Mouse (Mus musculus) liver (tissue): Measurements from ENCODE around the gene Cdc14b.

Source experiments
- DNase-seq: peaks from one replicate; pipeline ENCODE4 v3.0.0-alpha.2; 2020; ENCODE audit warnings: mixed read lengths

Cdc14b gene

DNA sequence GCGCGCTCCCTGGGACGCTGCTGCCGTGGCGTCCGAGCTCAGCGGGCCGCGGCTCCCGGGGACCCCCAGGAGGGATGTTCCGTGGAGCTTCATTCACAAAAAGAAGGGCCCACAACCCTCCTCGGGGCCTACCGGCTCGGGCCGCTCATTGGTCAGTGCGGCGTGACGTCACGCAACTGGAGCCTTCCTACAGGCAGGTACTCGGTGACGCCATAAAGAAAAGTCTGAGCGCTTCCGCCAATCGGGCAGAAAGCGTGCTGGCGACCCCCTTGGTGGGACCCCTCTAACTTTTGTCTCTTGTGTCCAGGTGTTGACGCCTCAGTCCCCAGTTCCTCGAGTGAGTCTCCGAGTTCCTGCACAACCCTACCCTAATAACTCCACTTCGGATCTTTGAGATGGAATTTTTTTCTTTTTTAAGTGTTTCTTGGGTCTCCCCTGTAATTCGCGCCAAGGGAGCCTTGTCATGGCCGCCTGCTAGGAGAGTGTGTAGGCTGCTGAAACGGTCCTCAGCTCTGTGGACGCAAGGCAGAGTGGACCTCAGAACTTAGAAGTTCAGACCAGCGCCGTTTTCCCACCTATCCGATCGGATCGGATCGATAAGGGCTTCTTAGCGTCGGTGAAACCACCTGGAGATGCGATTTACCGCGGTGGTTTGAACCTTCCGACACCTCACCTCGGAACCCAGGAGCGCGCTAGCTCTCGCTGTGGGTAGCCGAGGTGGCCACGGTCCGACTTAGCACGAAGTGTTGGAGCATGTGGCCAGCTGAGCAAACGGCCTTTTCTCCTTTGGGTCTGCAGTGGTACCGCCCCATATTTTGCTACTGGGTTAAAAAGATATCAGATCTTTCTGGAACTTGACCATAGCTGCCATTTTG, at the start of gene Cdc14b:
Gene Cdc14b, minus strand, starts transcription at position 412 of the 875 bp plus-strand sequence.
- peak; percentile 87 for DNase-seq

DNA sequence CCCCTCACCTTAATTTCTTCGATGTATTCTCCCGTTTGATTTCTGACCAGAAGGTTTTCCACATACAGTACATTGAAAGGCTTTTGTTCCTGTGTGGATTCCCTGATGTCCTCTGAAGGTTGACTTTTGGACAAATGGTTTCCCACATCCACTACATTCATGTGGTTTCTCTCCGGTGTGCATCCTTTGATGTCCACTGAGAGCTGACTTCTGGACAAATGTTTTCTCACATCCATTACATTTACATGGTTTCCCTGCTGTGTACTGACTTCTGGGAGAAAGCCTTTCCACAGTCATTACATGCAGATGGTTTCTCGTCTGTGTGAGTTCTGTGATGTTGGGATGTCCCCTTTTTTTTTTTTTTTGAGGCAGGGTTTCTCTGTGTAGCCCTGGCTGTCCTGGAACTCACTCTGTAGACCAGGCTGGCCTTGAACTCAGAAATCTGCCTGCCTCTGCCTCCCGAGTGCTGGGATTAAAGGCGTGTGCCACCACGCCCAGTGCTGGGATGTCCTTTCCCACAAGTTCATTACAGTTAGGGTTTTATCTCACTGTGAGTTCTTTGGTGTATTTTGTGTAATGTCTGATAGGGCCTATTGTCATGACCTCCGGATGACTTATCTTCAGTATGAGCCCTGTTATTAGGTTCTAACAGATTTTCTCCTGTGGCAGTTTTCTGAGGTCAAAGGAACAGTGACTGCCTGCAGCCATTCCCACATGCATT, 47.6 kb upstream of the Cdc14b start:
- no peak for DNase-seq

DNA sequence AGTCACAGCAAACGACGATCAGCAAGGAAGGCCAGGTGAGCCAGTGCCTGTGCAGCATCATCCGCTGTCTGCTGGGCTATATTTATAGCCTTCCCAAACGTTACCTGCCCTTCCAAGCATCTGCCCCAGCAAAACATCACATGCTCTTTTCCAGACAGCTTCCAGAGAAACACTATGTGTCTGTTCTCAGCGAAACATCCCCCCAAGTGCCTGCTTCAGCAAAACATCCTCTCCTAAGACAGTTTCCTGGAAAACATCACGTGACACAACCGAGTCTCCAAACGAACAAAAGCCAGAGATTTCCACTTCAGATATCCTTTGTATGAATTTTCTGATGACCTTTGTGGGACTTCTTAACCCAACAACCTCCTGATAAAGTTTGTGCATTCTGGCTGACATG, 45.2 kb upstream of the Cdc14b start:
- DNase-seq: no peak

DNA sequence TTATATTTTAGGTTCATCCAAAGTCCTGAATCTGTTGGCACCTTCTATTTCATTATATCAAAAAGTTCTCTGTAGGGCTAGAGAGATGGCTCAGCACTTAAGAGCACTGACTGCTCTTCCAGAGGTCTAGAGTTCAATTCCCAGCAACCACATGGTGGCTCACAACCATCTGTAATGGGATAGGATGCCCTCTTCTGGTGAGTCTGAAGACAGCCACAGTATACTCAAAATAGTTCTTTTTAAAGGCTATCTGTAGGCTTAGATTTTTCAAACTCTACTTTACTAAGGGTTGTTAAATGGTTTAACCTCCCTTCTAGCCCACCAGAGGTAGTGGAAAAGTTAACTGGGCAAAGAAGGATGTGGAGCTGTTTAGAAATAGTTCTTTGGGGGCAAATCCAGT, 44.7 kb upstream of the Cdc14b start:
- no peak for DNase-seq

DNA sequence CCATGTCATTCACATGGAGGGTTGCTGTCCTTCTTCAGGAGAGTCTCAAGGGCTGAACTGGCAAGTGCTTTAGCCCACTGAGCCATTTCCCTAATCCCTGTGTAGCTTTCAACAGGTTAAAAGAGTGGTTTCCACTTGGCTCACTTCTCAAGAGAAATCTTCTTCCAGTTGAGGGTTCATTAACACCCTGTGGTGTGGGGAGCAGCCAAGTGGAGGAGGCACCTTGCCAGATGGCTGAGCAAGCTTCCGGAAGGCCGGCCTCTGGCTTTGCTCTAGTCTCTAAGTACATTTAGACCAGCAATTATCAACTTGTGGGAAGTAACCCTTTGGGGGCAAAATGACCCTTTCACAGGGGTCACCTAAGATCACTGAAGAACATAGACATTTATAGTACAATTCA, 43.3 kb upstream of the Cdc14b start:
- no peak for DNase-seq

DNA sequence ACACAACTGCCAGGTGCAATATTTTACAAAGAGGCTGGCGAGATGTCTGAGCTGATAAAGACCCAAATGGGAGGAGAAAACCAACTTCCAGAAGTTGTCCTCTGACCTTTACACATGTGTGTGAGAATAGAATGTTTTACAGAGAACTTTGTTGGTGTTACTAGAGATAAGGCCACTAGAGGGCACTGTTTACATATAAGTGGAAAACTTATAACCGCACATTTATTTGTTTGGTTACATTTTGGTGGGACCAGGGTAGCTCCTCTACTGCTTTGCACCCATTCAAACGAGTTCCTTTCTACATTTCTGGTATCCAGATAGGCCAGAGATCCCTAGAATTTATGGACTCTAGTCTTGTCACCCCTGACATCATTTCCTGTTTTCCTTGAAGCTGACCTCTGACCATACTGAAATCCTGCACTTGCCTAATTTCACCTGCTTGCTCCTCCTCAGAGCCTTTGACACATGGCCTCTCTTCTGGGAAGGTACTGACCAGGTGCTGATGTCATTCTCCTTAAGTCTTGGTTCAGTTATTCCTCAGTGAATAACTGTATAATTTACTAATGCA, 40.5 kb upstream of the Cdc14b start:
- no peak for DNase-seq

DNA sequence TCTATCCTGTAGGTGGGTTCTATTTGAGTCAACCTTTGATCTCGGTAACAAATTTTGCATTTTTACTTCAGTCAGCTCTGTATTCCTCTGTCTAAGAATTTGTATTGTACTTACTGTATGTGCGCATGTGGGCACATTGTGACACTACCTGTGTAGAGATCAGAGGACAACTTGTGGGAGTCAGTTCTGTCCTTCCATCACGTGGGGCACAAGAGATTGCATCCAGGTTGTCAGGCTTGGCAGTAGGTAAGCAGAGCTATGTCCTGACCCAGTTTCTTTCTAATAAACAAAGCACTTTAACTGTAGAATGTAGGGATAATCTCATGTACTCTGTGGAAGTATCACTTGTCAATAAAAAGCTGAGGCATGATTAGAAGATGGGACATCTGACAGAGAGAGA, 39.0 kb upstream of the Cdc14b start:
- DNase-seq: no peak

DNA sequence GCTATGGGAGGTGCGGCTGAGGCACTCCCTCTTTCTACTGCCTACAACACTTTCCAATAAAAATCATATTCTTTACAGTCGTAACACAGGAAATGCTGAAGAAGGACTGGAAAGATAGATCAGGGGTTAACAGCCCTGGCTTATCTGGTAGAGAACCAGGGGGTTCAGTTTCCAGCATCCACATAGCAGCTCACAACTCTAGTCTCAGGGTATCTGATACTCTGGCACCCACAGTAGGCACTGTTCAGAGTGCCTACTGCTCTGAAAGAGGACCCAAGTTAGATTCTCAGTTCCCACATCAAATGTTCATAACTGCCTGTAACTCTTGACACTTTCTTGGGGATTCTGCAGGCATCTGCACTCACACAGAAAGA, 37.8 kb upstream of the Cdc14b start:
- no peak for DNase-seq

DNA sequence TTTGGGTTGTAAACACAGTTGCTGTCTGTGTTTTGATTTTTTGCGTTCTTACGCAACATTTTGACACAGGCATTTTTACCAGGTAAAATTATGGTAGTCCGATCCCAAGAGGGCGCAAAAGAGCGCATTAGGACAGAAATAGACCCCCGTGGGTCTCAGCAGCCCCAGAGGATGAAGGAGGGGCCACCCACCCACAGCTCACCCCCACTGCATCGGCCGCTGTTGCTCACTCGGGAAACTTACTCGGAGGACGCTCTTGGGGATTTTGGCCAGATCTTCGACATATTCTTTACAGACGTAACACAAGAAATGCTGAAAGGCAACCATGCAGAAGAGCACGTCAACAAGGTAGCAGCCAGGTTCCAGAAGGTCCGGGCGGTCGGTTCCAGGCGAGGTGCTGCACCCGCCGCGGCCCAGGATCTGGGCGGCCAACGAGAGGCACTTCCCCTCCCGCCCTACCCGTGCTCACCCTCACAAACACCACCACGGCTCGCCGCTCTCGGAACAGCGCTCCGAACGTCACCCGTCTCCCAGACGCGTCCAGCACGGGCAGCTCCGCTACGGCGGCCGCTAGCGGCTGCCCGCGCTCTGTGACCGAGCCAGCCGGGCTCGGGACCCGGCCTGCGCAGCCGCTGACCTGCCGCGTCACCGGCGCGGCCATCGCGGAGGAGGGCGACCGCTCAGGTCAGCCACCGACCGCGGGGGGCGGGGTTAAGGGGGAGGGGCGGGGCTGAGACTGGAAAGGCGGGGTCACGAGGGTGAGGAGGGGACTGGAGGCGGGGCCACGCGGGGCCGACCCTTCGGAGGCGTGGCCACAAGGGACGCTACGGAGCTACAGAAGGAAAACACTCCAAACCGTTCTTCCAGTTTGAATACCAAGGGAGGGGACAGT, 37.2 kb upstream of the Cdc14b start, which contains the start of gene Aaed1:
Gene Aaed1, minus strand, starts transcription at position 687 of the 892 bp plus-strand sequence.
- DNase-seq: peak; percentile 98

DNA sequence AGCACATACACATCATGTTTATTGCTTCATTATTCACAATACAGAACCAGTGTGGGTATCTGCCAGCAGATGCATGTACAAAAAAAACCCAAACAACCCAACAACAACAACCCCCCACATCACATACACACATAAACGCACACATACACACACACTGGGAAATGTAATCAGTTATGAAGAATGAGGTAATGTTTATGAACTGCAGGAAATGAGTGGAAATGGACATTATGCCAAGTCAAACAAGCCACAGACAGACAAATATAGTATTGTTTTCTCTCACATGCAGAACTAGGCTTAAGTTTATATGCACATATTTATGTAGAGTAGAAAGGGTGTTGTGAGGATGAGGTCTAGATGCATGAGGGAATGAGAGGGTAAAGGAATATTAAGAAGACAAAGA, 36.2 kb upstream of the Cdc14b start:
- DNase-seq: no peak

DNA sequence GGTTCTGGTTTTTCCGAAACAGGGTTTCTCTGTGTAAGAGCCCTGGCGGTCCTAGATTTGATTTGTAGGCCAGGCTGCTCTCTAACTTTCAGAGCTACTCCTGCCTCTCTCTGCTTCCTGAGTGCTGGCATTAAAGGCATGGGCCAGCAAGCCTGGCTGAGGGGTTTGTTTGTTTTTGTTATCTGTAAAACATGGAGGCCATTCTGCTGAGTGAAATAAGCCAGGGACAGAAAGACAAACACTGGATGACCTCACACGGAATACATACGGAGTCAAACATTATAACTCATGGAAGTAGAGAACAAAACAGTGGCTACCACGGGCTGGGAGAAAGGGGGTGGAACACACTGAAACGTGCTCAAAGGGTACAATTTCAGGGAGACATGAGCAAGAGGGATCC, 35.5 kb upstream of the Cdc14b start:
- DNase-seq: no peak

DNA sequence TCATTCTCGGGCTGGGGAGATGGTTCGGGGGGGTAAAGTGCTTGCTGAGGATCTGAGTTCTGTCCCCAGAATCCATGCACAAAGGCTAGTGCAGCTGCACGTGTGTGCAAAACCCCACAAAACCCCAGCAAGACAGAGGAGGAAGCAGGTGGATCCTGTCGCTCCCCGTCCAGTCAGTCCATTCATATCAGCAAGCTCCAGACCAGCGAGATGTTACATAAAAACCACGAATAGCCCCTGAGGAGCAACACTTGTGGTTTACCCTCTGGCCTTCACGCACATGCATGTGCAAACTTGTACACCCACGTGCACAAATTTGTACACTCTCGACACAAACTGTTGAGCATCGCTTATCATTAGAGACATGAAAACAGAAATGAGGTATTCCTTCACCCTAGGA, 34.8 kb upstream of the Cdc14b start:
- DNase-seq: peak; percentile 13

DNA sequence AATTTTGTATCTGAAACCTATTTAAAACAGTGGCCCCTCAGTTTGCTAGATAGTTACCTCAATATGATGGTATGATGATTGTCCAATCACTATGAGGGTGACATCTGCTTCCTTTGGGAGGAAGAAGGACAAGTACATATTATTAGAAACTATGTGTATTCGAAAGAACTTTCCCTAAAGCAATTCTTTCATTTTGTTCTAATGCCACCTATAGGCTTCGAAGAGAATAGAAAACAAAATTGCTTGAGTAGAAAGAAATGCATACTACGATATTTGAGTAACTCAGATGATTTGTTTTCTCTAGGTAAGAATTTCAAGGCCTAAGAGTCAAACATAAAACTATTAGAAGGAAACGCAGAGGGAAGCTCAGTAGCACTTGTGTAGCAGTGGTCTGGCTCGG, 33.9 kb upstream of the Cdc14b start:
- no peak for DNase-seq

DNA sequence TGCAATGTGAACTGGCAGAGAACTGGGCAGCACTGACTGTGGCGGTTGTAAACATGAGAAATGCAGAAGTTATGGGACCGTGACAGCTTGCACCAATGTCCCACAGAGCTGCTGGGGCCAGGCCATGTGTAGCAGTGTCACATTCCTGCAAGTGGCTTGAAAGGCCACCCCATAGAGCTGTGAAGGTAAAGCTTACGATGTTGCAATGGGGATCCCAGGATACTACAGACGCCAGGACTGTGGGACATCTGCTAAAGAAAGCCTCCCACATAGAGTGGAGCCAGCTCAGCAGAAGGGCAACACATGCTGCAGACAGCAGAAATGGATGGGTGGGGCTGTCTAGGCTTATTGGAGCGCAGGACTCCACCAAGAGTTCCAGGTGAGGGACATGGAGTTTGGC, 32.4 kb upstream of the Cdc14b start:
- DNase-seq: no peak

DNA sequence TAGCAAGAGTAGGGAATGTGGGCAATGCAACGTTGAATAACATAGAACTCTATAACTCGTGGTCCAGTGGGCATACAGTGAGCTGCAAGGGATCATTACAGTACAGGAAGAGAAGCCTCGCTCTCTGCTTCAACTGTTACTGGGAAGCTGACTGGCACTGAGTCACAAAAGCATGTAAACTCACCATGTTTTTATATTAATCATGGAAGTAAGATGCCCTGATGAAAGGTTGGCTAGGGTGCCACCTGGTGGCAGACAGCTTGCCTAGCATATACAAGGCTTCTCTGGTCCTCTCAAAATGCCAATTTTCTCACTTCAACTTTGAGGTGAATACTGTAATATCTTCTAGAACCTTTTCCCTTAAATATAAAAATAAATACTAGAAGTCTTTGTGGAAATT, 31.0 kb upstream of the Cdc14b start:
- DNase-seq: peak; percentile 68

DNA sequence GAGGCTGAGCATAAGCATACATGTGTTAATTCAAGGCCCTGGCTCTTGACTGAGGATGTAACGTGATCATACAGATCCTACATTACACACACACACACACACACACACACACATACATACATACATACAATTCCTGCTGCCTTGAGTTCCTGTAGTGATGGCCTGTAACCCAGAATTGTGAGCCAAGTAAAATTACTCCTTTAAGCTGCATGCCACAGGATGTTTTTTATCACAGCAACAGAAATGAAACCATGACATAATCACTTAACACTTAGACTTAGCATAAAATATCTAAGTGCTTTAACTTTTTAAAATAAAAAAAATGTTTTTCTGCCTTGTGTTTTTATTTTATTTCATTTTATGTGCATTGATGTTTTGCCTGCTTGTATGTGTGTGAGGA, 24.0 kb upstream of the Cdc14b start:
- no peak for DNase-seq

DNA sequence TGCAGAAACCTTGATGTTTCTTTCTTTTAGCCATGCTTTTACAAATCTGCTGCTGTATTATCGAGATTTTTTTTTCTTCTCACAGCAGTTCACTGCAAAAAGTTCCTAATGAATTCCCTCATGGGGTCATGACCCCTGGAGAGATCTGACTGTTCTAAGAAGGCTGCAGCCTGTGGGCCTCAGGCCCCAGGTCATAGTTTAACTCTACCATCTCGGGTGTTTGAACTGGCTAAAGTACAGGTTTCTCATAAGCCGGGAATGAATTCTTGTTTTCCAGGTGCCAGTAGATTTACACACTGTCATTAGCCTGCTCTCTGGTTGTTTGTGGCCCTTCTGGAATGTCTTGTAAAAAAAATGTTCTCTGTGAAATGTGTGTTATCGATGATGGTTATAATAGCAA, 11.7 kb upstream of the Cdc14b start:
- no peak for DNase-seq

DNA sequence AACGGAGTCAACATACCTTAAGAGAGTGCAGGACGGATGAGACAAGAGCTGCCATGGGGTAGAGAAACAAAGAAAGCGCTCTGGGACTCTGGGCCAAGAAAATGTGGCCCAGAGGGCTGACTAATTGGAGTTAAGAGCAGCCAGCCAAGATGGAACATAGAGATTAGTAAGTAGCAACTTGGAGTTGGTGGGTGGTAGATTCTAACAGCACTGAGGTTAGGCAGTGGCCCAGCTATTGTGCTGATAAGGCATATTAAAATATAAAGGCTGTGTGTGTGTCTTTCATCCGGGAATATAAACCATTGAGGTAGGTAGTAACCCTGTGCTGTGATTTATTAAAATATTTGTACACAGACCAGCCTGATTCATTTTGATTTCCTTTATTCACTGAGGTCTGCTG, 11.2 kb upstream of the Cdc14b start:
- no peak for DNase-seq

DNA sequence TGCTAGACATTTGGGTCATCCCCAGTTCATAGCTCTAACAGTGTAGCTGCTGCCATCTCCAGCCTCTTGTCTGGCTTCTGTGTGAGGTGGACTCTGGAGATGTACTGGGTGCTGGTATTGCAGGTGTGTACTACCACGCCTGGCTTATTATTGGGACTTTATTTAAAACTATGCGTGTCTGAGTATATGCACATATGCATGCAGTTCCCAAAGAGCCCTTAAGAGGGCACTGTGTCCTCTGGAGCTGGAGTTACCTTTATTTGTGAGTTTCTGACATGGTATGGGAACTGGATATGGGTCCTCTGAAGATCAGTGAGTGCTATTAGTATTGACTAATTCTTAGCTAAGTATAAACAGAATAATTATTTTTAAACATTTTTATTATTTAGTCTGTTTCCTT, 9.6 kb upstream of the Cdc14b start:
- no peak for DNase-seq

DNA sequence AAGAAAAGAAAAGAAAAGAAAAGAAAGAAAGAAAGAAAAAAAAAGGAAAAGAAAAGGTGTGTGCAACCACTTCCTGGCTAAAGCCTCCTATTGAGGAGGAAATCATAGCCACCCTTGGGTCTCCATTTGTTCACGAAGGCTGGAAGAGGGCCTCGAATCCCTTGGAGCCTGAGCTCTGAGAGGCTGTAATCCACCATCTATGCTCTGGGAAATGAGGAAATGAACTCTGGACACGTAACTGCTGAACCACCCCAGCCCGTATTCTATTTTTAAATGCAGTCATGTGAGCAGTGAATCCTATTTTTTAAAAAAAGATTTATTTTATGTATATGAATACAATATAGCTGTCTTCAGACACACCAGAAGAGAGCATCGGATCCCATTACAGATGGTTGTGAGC, 5.8 kb upstream of the Cdc14b start:
- no peak for DNase-seq

DNA sequence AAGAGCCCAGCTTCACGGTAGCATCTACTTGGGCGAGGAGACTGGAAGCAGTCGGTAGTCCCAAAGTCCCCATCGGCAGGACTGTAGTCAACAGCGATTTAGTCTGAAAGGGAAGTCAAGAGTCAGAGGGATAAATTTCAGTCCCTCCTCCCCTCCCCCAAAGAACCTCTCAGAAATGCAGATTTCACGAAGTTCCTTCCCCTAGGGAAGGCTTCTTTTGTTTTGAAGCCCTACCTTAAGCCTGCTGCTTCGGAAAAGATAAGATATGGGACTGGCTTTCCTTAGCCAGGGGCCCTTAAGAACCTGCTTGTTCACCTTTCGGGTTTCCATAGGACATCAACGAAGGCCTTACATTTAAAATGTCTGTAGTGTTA, 651 bp upstream of the Cdc14b start:
- no peak for DNase-seq

DNA sequence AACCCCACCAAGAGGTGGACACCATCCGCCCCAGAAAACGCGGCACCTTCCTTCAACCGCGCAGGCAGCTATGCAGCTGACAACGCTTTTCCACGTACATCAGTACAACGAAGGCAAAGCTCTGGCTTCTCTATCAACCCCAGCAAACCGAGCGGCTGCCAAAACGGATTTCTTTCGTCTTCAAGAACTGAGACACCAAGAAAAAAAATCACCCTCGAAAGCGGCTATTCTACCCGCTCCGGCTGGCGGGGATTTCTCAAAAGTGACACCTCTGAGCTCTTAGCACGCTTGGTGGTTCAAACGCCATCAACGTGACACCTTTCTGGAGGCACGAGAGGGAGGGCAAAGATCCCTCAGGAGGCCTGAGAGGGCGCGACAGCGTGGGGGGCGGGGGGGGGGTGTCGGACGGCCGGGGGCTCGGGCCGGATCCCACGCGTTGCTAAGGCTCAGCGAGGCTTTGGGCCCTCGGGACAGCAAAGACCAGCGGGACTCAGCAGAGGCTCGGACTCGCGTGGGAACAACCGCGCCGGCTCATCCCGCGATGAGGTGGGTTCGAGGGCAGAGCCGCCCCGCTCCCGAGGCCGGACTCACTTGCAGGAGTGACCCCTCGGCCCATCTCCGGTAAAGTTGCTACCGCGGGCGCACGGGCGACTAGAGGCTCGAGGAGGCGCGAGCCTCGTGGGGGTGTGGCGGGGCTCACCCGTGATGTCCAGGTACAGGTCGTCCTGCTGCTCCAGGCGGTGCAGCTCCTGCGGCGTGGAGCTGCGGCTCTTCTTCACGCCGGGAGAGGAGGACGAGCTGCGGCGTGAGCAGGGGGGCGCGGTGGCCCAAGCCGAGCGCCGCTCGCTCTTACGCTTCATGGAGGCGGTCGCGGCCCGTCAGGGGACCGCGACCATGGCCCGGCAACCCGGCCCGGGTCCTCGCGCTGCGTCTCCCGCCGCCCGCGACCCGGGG, 922 bp downstream of the Cdc14b start:
- peak; percentile 13 for DNase-seq
